Mouse (Mus musculus) induced T-regulatory cell, adult 2 months (primary cell): ENCODE data around the gene Insig1.
A peak's percentile ranks its signal among the peaks of the same experiment; 100 is the strongest.

ENCODE experiments used
- DNase-seq: peaks from one replicate; pipeline ENCODE4 v3.0.0-alpha.2; 2012; ENCODE audit warnings: low read depth

Gene Insig1

DNA sequence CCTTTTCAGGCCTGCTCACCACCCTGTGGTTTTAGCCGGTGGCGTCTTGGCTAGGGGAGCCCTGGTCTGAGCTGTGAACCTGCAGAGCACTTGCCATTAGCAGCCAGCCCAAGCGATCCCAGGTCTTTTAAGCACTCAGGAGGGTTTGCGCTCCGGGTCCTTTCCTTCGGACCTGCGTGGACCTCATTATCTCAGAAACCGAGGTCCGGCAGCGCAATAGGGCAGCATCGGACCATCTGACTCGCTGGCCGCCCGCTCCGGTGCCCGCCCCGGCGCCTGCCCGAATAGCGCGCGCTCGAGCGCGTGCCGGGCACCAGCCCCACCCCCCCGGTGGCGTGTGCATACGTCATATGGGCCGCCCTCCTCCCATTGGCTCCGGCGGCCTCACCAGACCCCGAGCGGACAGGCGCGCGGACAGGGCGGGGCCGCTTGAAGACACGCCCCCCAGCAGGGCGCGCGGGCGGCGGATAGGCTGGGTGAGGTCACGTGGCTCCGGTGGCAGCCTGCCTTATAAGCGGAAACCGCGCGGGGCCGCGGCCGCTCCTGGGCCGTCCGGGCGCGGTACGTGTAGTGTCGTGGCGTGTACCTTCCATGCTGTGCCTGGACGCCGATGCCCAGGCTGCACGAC lies at the start of gene Insig1:
Gene Insig1 (plus strand): TSS at position 536 of the 628 bp plus-strand sequence.
- peak; percentile 96 for DNase-seq

DNA sequence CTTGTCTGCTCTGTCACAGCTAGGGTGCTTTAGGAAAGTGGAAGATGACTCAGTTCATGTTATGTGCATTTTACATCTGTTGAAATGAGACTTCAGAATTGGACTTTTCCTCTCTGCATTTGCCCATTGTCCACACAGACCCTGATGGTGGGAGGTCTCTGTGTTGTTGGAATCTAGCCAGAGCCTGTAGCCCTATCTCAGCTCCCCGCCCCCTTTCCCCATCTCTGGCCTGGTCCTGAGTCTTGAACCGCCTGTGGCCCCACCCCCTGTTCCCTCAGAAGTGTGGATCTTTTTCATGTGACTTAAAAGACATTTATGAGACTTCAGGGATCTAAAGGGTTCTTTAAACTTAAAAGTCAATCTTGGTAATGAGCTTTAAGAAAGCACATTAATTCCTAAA lies 47.7 kb upstream of the Insig1 start:
- DNase-seq, result no peak

DNA sequence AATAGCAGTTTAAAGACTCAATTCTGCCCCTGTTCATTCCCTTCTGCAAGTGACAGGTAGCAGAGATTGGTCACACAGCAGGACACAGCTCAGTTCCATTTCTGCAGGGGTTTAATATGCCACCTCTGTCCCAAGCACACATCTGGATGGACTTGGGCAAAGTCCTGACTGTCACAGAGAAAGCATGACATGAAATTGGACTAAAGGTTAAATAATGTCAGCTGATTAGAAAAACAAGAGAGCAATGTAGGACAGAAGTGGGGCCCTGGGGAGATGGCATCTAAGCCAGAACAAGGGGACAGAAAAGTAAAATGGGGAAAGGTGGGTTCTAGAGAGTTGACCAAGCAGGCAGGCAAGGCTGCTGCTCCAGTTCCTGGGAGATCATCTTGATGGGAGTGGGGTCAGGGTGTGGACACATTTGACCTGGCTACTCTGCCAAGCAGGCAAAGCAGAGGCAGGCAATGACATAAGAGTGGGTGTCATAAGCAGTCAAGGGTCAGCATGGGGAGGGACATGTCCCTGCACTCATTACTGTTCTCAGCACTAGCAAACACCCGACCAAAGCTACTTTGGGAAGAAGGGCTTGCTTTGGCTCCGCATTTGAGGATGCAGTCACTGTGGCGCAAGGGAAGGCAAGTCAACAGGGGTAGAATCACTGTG lies 39.5 kb upstream of the Insig1 start:
- DNase-seq, result no peak

DNA sequence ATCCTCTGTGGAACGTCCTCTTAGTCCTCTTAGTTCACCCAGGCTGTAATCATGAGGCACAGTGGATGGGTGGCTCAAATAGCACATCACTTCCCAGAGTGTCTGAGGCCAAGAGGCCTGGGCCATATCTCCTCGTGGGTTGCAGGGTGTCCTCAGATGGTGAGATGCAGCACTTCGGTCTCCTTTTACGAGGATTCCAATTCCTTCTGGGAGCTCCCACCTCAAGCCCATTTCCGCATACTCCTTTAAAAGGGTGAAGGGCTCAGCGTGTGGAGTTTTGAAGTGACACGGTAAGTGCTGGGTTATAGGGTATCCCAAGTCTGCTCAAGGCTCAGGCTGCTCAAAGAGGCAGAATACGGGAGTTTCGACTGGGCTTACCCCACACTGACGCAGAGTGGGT lies 38.3 kb upstream of the Insig1 start:
- DNase-seq, result no peak

DNA sequence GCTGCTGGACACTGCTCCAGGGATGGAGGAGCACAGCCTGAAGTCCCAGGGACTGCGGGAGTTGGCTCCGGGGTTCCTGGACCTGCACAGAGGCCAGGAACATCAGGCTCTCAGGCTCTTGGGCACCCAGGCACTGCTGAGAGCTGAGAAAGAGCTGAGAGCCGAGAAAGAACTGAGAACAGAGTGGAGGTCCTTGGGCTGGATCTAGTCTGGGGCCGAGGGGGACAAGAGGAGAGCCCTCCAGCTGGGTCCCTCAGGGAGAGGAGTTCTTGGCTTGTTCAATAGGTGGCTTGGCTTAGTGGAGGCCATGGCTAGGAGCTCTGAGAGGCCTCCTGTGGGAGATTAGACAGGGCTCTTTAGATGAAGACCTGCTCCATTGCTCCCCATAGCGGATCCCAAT lies 37.9 kb upstream of the Insig1 start:
- DNase-seq, result no peak

DNA sequence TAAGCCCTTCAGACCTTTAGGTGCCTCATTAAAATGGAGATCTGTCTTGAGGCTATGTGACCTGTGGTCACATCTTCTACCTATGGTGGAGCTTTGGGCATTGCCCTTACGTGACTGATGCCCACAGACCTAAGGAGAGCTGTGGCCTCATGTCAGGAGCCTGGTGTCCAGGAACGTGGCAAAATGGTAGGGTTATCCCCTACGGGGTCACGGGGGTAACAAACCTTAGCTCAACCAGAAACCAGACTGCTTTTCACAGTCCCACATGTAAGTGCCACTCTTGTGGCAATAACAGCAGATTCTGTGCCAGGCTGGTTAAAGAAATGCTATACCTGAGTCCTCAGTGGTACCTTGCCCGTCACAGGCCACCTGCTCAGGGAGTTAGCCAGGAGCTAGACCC lies 37.3 kb upstream of the Insig1 start:
- no peak for DNase-seq

DNA sequence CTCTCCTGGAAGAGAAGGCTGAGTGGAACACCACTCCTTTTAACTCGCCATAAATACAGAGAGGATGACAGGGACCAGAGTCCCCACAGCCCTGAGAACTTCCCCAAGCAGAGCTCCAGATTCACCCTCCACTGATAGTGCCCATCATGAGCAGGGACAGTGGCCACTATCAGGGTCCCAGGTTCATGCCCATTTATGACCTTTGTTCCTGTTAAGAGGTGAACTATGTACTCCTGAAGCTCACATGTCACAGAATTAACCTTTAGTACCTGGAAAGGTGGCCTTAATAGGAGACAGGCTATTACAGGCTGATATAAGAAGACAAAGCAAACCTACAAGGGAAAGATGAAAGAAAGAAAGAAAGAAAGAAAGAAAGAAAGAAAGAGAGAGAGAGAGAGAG lies 35.2 kb upstream of the Insig1 start:
- no peak for DNase-seq

DNA sequence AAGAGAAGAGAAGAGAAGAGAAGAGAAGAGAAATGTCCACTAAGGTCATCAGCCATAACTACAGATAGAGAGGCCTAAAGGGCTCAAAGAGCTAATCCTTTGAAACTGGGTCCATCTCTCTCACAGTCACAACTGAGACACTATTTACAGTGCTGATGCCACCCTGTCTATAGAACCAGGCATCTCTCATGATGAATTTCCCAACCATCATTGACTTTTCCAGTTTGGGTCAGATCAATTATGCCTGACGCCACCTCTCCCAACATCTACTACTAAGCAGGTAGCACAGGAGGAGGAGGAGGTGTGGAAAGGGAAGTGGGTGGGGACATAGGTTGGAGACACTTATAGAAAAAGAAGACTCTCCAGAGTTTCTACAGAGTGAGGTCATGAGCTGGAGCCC lies 34.6 kb upstream of the Insig1 start:
- DNase-seq, result no peak

DNA sequence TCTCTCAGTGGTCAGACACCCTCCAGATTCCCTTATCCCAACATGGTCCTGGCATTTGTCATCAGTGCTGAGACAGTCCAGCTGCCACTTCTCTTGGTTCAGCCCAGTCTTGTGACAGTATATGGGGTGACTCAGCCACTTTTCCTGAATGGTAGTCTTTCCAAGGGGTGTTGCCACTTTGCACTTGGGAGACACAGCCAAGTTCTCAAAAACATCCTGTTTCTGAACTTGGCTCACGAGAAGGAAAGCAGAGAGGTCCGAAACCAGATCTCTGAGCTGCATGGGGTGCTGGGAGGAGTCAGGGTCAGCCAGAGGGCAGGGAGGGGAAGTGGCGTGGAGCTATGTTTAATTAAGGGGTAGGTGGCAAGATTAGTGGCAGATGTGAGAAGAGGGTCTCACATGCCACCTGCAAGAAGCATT lies 34.0 kb upstream of the Insig1 start:
- no peak for DNase-seq

DNA sequence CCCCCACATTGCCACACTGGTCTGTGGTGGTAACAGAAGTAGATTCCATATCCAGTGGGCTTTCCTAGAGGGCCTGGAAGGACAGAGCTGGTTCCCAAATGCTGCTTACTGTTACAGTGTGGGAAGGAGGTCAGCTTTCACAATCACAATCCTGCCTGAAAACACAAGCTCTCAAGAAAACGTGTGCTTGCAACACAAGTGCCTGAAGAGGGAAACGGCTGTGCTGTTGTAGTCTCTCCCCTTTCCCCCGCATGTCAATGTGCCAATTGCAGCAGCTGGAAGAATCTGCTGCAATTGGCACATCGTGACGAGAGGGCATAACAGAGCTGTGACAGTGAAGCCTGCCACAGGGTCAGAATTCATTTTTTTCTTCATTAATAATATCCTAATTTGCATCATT lies 33.5 kb upstream of the Insig1 start:
- no peak for DNase-seq

DNA sequence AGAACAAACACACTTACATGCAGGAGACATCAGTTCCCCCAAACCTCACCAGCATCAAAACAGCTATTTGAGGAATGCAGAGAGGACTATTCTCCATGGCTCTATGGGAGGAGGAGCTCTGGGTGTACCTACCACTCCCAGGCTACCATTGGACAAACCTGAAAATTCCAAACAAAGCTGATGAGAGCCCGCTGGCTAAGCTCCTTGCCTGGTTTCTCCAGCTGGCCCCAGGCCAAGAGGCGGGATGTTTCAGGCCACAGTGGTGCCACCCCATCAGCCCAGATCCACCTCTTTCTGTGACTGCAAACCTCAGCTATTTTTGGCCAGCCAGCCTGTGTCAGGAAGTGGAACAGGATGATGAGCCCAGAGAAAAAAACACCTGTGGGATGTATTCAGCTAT lies 33.0 kb upstream of the Insig1 start:
- no peak for DNase-seq

DNA sequence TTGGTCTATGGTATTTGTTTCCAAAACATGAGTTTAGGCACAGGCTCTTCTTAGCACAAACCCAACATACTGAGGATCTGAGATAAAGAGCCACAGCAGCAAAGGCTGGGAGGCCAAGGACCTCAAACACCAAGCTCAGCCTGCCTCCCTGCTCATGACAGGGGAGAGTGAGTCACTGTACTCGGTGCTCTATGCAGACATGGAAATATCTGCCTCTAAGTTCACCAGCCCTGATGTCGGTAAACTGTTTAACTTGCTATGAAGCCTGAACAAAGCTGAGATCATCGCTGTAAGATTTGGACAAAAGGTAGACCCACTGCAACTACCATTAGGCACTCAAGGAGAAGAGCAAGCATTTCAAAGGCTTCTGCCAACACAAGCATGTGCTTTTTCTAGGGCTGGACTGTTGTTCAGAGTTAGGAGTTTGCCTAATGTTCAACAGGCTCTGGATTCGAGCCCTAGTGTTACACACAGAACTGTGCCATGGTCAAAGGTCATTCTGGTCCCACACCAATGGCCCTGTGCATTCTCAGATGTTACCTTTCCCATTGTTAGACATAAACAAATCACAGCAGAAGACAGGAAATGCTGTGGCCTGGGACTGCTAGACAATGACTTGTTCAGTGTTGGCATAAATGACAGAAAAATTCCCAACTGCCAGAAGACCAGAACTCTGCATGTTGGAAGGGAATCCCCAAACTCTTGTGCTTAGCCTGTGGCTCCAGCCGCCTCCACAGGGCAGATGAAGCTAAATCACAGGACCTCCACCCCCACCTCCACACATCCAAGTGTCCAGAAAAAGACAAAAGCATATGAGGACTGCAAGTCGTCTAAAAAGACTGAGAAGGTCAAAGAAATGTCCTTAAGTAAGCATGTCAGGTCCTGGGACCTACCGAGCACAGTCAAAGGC lies 31.2 kb upstream of the Insig1 start:
- DNase-seq, result no peak

DNA sequence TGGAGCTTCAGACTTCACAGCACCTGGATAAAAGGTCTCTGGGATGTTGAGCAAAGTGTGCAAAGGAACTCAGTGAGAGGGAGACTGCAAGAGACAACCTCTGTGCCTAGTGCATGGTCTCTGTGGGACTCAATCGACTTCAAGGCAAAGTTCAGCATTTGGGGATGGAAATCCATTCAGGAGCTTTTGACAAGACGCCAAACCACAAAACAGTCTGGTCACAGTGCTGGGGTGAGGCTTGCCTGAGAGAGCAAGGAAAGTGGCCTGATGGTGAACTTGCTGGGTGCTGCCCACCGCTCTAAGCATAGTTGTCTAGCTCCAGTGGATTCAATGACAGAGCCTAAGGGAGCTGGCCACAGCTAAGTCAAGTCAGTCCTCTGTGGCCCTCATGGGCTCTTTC lies 30.4 kb upstream of the Insig1 start:
- no peak for DNase-seq

DNA sequence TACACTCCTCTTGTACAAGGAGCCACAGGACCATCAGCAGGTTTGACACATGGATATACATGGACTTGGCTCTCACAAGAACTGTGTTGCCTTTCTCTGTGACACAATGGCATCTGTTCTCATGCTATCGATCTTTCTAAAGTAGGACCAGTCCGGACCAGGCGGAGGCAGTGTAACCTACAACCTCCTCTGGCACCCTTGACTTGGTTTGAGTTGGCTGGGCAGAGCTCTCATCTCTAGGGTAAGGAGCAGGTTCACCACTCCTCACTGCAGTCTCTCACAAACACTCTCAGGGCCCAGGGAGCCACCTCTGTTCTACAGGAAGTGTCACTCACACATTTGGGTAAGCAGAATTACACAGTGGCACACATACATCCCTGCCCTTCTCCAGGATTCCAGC lies 29.1 kb upstream of the Insig1 start:
- DNase-seq, result no peak

DNA sequence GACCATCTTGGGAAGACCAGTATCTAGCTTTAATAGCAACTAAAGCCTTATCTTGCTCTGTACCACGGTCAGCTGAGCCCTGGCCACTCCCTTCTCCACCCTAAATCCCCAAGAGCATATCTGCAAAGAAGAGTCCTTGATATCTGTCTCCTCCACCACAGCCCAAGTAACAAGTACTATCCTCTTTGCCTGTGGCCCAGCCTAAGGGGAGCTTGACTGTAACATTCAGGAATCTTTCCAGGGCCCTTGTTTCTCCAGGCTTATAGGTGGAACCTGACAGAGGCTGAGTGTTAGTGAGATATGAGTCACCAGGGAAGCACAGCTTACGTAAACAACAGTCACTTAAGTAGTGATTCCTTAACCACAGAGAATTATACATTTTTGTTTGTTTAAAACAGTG lies 28.4 kb upstream of the Insig1 start:
- no peak for DNase-seq

DNA sequence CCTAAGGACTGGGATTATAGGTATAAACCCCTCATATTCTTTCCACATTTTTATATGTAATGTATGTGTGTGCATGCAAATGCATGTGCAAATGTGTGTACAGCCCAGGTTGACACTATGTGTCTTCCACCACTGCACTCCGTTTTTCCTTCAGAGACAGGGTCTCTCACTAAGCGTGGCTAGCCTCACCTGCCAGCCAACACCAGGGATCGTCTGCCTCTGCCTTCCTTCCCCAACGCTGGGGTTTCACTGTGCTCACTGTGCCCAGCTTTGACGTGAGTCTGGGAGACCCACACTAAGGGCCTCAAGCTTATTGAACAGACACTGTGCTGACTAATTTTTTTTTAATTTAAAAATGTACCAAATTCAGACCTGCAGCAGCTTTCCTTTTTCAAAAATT lies 27.8 kb upstream of the Insig1 start:
- DNase-seq, result no peak

DNA sequence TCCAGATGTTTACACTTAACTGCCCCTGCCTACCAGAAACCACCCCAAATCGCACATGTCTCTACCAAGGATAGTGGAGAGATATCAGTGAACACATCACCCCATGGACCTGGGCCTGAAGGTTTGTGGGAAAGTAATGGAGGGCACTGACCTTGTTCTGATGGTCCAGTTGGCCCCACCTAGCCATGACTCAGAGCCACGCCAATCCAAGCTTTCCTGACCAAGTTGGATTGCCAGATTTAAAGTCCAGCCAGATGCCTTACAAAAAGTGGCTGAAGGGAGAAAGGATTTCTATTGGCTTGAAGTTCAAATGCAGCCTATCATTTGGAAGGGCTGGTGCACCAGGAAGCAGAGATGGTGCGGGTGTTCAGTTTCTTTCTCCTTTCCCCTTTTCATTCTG lies 24.2 kb upstream of the Insig1 start:
- DNase-seq, result no peak

DNA sequence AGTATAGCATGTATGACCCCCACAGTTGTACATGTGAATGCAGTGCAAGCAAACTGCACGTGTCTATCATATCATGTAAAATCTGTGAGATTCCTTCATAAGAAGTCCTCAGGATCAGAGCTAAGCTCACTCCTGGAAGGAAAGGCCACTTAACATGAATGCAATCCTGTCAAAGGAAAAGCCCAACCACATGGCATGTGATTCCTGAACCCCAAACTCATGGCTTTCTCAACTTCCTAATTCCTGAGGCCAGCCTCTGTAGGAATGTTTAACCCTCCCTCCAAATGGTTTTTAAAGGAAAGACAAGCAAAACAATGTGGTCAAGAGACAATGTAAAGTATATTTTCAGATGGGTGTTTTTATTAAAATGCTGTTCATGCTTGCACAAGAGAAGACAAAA lies 23.2 kb upstream of the Insig1 start:
- DNase-seq, result no peak

DNA sequence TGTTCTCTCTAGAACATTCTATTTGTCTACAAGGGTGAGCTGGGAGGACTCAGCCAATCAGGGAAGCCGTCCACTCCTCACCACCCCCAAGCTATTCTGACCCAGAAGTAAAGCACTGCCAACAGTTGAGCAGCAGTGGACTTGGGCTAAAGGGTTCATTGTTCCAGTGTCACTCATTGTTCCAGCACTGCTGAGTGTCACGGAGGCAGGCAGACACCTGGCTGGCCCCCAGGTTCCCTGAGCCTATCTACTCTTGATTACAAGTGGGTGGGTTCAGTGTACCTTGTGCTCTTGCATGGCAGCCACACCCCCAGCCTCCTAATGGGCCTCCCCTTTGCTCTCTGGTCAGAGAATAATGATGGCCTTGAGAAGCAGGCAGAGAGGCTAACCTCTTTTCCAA lies 15.7 kb upstream of the Insig1 start:
- DNase-seq, result no peak

DNA sequence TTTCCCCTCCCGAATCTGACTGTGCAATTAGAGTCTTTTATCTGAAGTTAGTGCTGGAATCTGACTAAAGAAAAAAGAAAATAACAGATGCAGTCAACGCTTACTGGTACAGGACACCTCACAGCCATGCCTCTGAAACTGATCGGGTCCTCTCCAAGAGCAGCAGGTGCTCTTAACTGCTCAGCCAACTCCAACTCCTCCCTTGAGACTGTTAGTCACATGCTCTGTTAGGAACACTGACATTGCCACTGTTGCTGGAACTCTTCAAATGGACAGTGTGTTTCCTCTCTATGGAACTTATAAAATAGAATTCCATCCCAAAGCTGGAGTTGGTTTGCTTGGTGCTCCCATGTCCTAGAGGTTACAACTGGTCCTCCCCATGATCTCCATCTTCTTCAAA lies 14.3 kb upstream of the Insig1 start:
- DNase-seq, result no peak

DNA sequence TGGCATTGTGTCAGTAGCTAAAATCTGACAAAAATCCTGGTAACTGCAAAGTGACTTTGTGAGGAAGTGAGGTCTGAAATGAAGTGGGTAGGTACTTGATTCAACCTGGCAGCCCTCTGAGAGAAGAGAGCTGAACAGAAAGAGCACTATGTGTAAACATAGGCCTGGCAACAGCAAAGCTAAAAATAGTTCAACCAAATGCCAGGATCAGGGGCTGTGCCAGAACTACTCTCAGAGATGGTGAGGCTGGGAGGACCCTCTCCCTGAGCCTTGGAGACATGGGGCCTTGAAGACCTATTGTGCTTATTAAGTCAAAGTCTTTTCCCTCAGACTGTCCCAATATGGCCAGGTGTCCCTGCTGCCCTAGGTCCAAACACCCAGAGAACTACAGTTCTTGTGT lies 10.7 kb upstream of the Insig1 start:
- DNase-seq, result no peak

DNA sequence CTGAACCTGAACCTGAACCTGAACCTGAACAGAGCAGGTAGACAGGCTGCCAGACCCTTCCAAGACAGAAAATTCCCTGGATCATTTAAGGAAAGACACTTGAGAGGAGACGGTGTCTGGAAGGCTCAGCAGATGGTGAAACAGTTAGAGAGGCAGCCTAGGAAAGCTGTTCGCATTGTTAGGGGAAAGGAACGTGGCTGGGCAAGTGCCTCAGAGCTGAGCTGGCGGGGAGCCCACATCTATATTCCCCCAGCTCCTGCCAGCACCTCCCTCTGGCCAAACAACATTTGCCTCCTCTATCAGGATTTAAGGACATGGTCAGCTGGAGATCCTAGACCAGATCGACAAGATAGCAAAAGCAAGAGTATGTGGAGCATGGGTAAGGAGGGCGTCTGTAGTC lies 10.2 kb upstream of the Insig1 start:
- DNase-seq, result no peak

DNA sequence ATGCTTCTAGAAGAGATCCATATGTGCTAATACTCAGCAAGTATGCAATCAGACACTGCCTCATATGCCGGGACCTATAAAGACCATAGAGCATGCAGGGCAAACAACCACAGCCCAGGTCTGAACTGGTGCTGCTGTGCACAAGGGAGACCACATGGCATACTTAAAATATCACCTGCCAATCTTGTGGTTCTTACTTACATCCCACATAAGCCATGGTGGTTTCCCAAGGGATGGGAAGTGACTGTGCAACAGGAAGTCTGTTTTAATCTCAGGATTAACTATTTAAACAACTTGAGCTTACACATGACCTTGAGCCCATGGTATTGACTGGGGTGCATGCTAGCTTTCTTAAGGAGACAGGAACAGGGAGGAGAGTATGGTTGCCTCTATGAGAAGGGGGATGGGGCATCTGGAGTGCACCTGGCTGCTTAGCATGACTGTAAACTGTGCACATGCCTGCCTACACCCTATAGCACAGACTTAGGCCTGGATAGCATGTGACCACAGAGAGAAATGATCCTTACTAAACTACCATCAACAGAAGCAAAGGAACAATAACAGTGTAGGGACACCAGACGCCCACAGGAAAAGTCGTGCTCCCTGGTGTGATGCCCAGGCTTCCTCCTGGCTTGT lies 7.1 kb upstream of the Insig1 start:
- DNase-seq, result no peak
